Mouse (Mus musculus) urinary bladder, adult 2 months (tissue): Measurements from ENCODE around the gene Rnf103. TPM values are rescaled to one million over a fixed set of nuclear protein-coding genes. Genes with fewer than 3 reads are reported as not detected.

Source experiments
- DNase-seq: peaks from one replicate; pipeline ENCODE4 v3.0.0; 2022; ENCODE audit warnings: low spot score
- polyA plus RNA-seq: library from polyadenylated mRNA; depleted of rRNA; stranded (reverse); fragments of >200 nt; gene quantifications from 2 replicates; pipeline ENCODE4 v1.2.3, GENCODE M21; 2012; rRNA removed

Gene Rnf103
- polyA plus RNA-seq, 1 experiment = 27.9 TPM

DNA sequence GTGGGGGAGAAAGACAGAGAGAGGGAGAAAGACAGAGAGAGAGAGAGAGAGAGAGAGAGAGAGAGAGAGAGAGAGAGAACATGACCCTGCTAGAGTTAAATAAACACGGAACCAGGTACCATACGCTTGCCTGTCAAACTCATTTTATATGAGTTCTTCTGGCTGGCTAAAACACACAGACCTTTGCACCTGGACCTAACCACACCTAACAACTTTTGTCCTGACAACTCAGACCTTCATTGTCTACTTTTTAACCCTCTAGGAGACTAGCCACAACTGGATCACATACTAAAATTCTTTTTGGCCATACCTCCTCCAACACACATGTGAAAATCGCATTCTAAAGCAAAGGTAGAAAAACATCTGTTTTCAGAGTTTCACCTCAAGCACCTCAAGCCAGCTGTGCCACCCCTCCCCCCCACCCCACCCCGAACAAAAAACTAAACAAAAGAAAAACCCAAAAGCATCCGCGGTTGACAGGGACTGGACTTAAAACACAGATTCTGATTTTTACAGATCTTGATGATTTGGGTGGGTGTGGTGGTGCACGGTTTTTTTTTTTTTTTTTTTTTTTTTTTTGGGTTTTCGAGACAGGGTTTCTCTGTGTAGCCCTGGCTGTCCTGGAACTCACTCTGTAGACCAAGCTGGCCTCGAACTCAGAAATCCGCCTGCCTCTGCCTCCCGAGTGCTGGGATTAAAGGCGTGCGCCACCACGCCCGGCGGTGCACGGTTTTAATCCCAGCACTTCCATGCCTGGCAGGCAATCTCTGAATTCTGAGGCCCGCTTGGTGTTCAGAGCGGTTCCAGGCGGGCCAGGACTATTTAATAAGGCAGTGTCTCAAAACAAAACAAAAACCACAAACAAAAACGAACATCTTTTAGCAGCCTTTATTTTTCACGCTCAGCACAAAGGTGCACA, 679 bp upstream of the Rnf103 start:
- DNase-seq = no peak

DNA sequence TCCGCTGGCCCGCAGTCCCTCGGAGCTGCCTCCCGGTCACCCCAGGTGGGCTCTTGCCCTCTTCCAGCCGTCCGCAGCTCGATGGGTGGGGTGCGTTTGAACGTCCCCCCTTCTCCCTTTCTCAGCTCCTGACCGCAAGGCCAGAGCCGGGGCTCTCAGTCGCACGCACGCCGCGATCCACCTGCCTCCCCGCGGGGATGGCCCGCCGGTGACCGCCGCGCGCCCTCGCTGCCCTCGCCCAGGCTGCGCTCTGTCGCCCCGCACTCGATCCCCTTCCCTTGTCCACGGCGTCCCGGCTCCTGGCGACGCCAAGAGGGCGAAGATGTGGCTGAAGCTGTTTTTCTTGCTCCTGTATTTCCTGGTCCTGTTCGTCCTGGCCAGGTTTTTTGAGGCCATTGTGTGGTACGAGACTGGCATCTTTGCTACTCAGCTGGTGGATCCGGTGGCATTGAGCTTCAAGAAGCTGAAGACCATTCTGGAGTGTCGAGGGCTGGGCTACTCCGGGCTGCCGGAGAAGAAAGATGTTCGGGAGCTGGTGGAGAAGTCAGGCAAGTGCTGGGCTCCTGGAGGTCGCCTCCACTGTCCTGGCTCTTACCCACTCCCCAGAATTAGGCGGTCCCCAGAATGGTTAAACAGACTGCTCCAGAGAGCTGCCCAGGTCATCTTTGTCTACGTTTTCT, 787 bp downstream of the Rnf103 start:
- DNase-seq = no peak

DNA sequence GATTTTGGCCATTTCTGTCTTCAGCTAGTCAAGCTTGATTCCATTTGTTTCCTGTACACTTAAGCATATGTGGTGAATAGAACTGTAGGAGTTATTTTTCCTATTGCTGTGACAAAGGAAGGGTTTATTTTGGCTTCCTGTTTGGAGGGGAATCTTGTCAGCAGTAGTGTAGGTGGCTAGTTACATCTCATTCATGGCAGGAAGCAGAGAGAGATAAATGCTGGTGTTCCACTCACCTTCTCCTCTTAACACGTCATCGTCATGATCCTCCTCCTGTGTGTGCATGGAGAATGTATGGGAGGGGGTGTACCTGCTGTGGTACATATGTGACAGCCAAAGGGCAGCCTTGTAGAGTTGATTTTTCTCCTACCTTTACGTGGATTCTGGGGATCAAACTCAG, 6.9 kb downstream of the Rnf103 start:
- DNase-seq = no peak

DNA sequence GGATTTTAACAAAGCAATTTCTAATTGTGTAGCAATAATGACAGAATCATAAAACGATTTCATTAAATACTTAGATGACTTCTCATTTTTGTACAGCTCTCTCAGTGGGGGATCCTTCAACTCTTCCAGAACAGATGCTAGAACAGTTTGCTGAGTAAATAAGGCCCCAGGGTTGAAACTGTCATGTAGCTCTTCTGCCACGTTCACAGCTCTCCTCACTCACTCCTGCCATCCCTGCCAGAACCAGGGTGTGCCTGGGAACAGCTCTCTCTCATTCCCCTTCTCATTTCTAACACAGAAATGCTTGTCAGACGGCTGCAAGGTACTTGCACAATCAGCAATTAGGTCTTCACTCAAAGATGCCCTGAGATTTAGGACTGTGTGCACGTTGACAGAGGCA, 9.3 kb downstream of the Rnf103 start:
- DNase-seq = no peak

DNA sequence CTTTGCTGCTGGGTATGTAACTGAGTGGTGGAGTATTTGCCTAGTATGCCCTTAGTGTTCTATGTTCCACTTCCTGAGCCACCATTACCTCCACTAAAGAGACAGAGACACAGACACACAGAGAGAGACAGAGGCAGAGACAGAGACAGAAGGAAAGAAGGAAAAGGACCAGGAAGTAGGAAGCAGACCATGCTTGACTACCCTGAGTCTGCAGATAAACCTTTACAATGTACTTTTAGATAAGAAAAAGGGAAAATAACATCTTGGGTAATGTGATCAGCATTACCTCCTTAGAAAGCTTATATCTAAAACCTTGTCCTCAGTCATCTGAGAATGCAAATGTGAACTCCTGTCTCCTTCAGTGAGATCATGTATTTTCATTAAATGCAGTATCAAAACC, 10.0 kb downstream of the Rnf103 start:
- no peak for DNase-seq

DNA sequence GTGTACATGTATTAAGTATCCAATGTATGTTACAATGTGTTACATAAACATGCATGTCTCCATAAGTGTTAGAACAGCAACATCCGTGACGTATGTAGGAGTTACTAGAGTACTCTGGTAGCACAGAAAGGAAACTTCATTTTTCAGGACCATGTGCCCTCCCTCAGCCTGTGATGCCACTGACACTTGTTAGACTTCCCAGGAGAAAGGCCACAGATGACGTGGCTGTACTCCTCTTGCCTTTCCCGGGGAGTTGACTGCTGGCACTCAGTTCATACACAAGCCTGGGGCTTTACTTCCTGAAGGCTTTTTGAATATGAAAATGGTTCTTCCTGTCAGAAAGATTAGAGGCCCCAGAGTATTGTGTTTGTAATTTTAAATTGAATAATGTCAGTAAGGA, 10.4 kb downstream of the Rnf103 start:
- no peak for DNase-seq

DNA sequence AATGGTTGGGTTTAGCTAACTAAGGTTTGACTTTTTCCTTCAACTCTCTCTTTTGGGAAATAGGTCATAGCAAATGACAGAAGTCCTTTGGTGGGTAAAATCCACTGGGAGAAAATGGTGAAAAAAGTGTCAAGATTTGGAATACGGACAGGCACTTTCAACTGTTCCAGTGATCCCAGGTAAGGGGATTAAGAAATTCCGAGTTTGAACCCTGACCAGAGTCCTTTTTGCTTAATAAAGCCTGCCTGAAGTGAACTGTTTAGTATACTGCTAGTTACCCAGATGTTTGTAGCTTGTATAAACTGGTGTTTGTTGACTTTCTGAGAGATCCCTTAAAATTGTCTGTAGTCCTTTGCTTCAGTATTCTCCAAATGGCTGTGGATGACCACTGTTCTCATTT, 12.0 kb downstream of the Rnf103 start:
- DNase-seq = no peak

DNA sequence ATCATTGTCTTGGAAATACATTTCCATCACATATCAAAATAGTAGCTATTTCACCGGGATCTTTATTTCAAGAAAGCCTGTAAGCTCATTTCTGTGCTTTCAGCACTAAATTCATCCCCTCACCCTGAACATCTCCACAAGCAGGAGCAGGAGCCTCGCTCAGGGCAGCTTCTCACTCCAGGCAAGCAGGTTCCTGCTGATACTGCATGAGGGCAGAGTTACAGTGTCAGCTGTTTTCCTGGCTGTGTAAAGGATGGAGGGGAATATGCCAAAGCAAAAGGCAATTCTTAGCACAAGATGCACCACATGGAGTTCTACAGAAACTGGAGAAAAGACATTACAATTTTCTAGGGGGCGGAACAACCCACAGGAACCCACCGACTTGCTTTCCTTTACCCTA, 25.8 kb downstream of the Rnf103 start:
- DNase-seq = no peak

DNA sequence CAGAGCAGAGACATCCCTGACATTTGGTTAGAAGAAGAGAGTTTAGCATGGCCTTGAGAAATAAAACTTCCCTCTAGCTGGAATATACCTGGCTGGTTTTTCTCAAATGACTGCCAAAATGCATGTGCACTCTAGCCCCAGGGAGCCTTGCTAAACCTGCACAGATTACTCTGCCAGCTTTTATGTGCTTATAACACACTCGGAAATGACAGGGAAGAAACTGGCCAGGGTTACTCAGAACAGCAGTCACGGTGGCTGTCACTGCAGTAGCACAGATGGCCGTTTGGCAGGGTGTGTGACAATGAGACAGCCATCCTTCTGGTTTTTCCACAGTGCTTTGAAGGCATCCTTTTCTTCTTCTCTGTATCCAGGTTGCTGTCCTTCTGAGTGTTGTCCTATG, 31.9 kb downstream of the Rnf103 start:
- no peak for DNase-seq

DNA sequence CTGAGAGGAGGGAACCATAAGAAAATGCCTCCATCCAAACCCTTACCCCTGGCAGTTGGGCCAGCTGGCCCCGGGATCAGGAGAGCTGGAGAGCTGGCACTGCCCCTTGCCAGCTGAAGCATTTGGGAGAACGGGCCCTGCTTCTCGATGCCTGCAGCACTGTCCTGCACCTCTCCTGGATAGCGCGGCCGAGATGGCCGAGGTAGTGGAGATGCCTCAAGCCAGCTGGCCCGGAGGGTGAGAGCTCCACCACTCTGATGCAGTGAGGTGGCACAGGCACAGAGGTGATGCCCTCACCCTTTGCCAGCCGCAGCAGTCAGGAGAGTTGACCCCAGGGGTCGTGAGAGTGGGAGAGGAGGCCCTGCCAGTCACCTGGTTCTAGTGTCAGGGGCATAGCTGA, 33.4 kb downstream of the Rnf103 start:
- DNase-seq = no peak

DNA sequence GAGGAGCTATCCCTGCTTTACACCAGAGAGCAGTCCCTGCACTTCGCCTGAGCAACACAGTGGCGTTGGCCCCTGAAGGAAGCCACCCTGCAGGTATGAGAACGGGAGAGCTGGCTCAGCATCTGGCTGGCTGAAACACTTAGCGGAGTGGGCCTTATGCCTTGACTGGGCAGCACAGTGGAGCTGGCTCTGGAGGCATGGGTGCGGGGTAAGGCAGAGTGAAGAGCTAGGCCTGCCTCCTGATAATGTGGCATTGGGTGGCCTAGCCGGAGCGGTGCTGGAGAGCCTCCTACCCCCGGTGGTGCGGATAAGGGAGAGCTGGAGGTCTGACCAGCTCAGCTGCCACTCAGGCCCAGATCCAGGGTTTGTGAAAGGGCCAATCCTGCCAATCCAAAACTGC, 34.1 kb downstream of the Rnf103 start:
- DNase-seq = no peak

DNA sequence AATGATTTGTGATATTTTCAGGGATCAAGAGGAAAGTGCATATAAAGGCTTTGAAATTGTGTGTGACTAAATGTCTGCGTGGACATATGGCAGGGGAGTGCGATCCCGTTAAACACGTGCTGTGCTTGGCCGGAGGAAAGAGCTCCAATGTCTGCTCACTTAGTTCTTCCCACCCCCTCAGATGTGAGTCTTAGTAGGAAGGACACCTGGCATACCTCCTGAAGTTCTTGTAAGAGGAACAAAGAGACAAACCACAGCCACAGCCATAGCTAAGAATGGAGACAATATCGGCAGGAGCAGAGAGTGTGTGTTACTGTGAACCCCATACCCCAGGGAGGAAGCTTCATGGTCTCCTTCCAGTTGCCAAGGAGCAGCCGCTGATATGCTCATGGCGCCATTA, 36.5 kb downstream of the Rnf103 start:
- DNase-seq = no peak

DNA sequence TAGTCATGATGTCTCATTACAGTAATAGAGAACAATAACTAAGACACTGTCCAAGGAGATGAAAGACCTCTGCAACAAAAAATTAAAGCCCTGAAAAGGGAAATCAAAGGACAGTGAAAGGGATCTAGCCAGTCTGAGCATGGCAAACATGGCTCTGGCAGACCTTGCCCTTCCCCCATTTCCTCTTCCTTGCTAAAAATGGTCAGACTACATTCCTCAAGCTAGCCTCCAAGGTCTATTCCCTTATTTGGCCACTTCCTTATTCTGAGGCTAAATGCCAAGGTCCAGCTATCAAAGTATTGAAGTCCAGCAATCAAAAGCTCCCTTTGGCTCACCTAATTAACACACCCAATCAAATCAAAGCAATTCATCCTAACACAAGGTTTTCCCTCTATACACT, 43.6 kb downstream of the Rnf103 start:
- DNase-seq = no peak

DNA sequence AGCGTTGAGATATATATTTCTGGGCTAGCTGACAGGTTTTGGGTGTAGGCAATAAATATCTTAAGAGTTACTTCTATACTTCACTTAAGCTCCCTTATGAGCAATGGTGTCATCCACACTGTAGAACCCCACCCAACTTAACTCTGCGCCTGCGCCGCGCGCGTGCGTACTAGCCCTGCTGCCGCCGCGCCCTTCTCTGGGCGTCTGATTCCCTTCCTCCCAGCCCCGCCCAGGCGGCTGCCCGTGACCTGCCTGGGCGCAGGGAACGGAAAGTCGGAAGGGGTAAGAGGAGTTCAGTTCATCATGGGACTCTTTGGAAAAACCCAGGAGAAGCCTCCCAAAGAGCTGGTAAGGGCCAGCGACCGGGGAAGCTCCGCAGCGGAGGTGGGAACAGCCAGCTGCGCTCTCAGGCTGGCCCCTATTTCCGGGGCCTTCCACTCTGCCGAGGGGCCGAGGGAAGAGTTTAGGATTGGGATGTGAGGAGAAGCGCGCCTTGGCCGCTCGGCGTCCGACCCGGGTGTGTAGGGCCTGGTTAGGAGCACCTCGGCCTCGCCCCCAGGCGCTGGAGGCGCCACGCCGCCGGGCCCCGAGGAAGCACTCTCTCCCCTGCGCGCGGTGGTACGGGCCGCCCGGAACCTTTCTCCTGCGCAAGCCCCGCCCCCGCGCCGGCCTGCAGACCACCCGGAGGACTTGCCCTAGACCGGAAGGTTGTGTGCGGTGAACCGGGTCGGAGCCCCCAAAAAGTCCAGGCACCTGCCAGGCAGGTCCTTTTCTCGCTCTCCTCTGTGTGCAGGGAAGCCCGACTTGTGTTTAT, 50.2 kb downstream of the Rnf103 start, which contains the start of gene Chmp3:
Gene Chmp3 (plus strand): TSS at position 112 of the 814 bp plus-strand sequence.
- peak; percentile 98 for DNase-seq

DNA sequence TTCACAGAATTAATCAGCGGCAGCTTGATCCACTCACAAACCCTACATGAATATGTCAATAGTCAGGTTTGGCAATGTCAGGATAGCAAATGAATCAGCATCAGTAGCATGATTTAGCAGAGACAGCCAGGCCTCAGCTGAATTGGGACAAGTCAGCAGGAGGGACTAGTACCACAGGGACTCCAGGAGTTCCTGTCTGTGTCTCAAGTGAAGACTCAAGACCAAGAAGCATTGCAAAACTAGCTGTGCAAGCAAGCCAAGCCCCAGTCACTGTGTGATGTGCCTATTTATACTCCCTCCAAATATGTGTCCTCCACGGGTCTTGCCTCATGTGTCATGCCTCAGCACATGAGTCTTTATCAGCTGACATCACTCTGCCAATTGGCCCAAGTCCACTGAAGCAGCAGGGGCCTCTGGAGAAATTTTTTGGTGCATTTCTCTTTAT, 61.8 kb downstream of the Rnf103 start:
- DNase-seq = no peak

DNA sequence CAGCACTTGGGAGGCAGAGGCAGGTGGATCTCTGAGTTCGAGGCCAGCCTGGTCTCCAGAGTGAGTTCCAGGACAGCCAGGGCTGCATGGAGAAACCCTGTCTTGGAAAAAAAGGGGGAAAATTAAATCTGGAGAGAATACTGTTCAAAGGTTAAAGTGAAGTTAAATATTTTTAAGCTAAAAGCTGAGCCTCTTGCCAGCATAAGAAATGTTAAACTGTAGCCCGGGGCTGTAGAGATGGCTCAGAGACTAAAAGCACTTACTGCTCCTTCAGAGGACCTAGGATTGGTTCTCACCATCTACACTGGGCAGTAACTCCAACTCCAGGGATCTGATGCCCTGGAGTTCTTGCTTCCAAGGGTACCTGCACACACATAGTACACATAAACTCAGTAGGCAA, 63.1 kb downstream of the Rnf103 start:
- no peak for DNase-seq

Other genes starting within 250 kb of the Rnf103 start
- 55.8 and 60.0 TPM in 2 replicates for gene Krcc1, start 222.2 kb upstream of the Rnf103 start, polyA plus RNA-seq
- 0.22 TPM in 2 replicates for gene Smyd1, start 171.7 kb upstream of the Rnf103 start, polyA plus RNA-seq
- gene Cd8b1, start 171.1 kb upstream of the Rnf103 start, polyA plus RNA-seq = 0.28 and 0.31 TPM in 2 replicates
- 0.29 and 0.73 TPM in 2 replicates for gene Cd8a, start 120.5 kb upstream of the Rnf103 start, polyA plus RNA-seq
- gene Rmnd5a, start 53.3 kb upstream of the Rnf103 start, polyA plus RNA-seq = 47.4 and 54.8 TPM in 2 replicates
- 121 and 128 TPM in 2 replicates for gene Chmp3, start 49.9 kb downstream of the Rnf103 start, polyA plus RNA-seq
- 38.7 and 40.6 TPM in 2 replicates for gene Kdm3a, start 139.1 kb downstream of the Rnf103 start, polyA plus RNA-seq
- 10.2 TPM in 2 replicates for gene Reep1, start 213.7 kb downstream of the Rnf103 start, polyA plus RNA-seq